Mouse (Mus musculus): Measurements from ENCODE around the gene Plekhm3.

Gene Plekhm3

DNA sequence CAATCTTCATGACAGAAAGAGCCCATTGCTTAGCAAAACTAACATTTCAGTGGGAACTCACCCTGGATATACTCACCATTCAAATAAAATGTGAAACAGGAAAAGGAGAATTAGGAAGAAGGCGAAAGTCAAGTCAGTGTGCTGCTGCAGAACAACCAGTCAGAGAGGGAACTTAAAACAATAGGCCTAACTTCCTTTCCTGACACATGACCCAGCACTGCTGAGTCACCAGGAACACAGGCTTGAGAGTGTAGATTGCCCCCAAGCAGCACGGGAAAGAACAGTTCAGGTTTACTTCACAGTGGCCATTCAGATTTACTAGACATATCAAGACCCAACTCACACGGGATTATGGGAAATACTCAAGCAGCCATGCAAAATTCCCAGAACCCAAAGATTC, 80.3 kb downstream of the Plekhm3 start:
- no peak for DNase-seq (ENCODE audit: low spot score in 2 of 2)

DNA sequence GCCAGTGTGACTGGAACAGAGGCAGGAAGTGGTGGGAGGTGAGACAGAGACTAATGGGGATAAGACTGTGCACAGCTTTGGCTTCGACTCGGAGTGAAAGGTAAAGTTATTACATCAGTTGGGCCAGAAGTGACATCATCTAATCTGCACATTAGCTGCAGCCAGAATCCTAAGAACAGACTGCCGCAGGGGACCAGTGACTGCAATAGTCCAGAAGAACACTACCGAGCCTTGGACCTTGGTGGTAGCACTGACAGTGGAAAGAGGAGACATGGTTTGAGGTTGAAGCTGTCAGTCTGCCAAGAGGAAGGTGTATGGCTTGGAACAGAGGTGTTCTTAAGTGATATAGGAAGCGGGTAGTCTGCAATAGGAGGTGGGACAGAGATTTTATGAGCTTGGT, 80.9 kb downstream of the Plekhm3 start:
- DNase-seq (ENCODE audit: low spot score in 2 of 2), result no peak

- no peak for DNase-seq (ENCODE audit: low spot score in 2 of 2)
These were observed 81.5 kb downstream of the Plekhm3 start for GRCm38 (mm10) chr1:64875156-64875555.

DNA sequence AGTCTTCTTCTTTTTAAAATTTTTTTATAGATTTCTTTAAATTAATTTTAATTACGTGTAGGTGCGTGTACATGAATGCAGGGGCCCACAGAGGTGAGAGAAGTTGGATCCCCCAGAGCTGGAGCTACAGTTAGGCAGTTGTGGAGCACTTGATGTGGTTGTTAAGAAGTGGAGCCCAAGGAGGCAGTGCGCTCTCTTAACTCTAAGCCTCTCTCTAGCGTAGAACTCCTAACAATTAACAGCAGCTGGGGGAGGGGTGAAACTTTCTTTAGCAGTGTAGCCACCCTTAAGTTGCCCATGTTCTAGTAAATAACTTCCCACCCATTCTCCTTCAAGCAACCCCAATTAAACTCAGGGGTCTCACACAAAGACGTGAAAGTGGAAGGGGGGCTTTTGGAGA, 84.7 kb downstream of the Plekhm3 start:
- DNase-seq (ENCODE audit: low spot score in 2 of 2), result no peak

DNA sequence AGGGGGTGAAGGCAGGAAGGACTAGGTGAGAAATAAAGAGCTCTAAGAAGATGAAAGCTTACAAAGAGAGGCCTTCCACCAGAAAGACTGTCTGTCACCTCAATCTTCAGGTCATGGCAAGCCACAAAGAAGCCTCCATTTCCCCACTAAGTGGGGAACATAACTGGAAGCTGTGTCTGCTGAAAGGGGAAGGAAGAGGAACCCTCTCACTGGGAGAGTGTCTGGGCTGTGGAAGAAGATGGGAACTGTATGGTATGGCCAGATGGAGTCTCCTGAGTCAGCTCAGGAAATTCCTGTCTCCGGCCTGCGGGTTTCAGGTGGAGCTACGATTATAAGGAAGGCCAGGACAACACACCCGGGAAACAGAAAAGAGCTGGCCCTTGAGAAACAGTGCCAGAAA, 88.9 kb downstream of the Plekhm3 start:
- no peak for DNase-seq (ENCODE audit: low spot score in 2 of 2)

GRCm38 (mm10) chr1:64866140-64866539, 90.5 kb downstream of the Plekhm3 start:
- DNase-seq (ENCODE audit: low spot score in 2 of 2), result no peak

- DNase-seq (ENCODE audit: low spot score in 2 of 2), result no peak
These were observed 96.2 kb downstream of the Plekhm3 start for GRCm38 (mm10) chr1:64860235-64860920.

- no peak for DNase-seq (ENCODE audit: low spot score in 2 of 2)
These were observed 96.8 kb downstream of the Plekhm3 start for GRCm38 (mm10) chr1:64859826-64860225.

- no peak for DNase-seq (ENCODE audit: low spot score in 2 of 2)
These were observed 101.8 kb downstream of the Plekhm3 start for GRCm38 (mm10) chr1:64854835-64855234.

DNA sequence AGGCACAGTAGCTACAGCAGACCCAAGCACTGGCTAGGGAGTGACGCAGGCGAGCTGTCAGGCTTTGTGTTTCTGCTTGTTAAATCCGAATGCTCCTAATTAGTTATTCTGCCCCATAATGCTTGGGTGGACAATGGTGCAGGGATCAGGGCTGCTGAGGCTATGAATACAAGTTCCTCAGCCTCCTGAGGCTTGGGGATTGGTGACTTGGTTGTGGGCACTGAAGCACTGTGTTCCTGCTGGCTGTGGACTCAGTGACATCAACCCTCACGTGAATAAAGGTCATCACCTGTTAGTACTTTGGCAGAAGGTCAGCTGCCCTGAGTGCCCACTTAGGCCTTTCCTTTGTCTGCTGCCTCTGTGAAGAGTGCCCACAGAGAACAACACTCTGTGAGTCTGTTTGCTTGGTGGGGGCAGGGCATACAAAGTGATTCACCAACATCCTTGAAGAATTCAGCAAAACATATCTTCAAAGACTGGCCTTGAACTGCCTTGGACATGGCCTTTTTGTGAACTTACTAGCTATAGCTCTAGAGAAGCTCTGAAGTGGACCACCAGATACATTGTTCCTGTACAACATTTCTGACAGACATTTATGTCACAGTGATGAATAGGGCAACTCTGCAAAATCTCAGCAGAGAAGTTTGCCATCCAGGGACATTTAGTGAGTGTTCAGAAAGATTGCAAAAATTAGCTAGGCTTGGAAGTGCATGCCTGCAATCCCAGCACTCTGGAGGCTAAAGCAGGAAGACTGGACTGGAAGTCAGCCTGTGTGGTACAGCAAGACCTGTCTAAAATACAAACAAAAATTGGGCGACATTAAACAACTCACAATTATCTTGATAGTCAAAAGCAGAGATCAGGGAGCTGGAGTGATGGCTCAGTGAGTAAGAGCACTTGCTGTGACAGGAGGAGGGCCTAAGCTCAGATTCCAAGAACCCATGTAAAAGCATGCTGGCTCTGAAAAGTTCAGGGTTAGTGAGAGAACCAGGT, 102.6 kb downstream of the Plekhm3 start:
- DNase-seq (ENCODE audit: low spot score in 2 of 2), result peak in 1 of 2 experiments; percentile 17

DNA sequence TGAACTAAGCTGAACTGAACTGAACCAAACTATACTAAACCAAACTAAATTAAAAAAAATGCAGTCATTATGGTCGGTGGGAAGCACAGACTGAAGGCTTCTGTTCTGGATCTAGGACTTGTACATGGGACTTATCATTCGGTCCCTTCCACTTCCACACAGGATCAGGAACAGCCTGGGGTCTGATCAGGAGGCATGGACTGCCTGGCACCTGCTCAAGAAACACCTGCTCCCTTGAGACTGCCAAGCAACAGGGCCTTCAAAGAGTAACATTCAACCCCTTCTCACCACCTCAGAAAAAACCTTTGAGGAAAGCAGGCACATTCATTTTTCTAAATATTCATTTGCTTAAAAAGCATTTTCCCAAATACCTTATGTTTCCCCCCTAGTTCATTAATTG, 103.4 kb downstream of the Plekhm3 start:
- DNase-seq (ENCODE audit: low spot score in 2 of 2), result no peak

GRCm38 (mm10) chr1:64852272-64852671, 104.4 kb downstream of the Plekhm3 start:
- no peak for DNase-seq (ENCODE audit: low spot score in 2 of 2)

- no peak for DNase-seq (ENCODE audit: low spot score in 2 of 2)
These were observed 106.3 kb downstream of the Plekhm3 start for GRCm38 (mm10) chr1:64850345-64850744.

DNA sequence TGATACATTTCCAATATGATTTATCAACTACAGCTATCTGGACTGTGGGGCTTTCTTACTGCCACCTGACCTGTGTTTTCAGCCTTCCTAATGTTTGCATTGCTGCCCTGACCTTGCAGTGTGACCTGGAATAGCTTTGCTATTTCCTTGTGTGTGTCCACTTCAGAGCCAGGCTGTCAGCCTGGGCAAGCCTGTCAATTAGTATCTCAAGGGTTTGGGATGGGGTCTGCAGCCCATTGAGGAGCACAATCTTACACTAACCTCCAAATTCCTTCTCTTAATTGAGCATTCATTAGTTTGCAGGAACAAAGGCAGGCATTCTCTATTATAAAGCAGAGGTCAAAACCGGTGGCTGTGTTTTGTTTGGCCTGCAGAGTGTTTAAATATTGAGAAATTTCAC, 107.6 kb downstream of the Plekhm3 start:
- no peak for DNase-seq (ENCODE audit: low spot score in 2 of 2)

GRCm38 (mm10) chr1:64848081-64848480, 108.5 kb downstream of the Plekhm3 start:
- DNase-seq (ENCODE audit: low spot score in 2 of 2), result no peak

GRCm38 (mm10) chr1:64847565-64847964, 109.1 kb downstream of the Plekhm3 start:
- no peak for DNase-seq (ENCODE audit: low spot score in 2 of 2)

DNA sequence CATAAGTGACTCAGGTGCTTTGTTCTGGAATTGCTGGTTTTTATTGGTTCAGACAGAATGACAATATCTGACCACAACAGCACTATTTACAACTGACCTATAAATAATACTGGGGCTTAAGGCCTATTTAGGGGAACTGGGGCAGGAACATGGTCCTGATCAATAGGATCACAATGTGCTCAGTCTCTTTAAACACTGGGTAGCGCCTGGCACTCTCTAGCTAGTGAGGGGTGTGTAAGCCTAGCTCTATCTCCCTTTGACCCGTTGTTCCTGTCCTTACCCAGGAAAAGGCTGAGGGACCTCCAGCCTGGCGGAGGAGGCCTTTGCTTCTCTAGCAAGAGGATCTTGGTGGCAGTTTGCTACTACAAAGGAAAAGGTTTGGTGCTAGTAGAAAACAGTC, 111.6 kb downstream of the Plekhm3 start:
- DNase-seq (ENCODE audit: low spot score in 2 of 2), result no peak

- DNase-seq (ENCODE audit: low spot score in 2 of 2), result no peak
These were observed 112.6 kb downstream of the Plekhm3 start for GRCm38 (mm10) chr1:64843900-64844616.

DNA sequence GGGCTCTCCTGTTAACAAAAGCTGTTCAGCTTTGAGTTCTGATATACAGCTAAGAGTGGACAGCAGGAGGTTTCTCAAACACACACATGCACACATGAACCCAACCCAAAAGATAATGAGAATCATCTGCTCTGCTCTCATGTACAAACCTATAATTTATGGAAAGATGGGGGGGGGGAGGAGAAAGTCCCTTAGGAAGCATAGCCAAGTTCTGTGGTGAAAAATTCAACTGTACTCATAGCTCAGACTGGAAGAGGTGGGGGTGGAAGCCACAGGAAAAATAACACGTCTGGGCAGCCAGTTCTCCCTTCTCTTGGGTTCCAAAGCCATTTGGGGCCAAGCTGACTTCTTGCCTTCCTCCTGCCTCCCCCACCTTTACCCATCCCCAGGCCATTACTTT, 115.7 kb downstream of the Plekhm3 start:
- DNase-seq (ENCODE audit: low spot score in 2 of 2), result no peak

- DNase-seq (ENCODE audit: low spot score in 2 of 2), result no peak
These were observed 120.0 kb downstream of the Plekhm3 start for GRCm38 (mm10) chr1:64836584-64836983.

GRCm38 (mm10) chr1:64836114-64836513, 120.5 kb downstream of the Plekhm3 start:
- DNase-seq (ENCODE audit: low spot score in 2 of 2), result no peak

GRCm38 (mm10) chr1:64831552-64831951, 125.1 kb downstream of the Plekhm3 start:
- no peak for DNase-seq (ENCODE audit: low spot score in 2 of 2)
